Mouse (Mus musculus): Measurements from ENCODE around the gene Patj.
"Not testable (repeated sequence)": the region's sequence is repeated elsewhere in the genome, so short reads cannot be mapped to it uniquely, and the experiment has no call there.

Gene Patj

DNA sequence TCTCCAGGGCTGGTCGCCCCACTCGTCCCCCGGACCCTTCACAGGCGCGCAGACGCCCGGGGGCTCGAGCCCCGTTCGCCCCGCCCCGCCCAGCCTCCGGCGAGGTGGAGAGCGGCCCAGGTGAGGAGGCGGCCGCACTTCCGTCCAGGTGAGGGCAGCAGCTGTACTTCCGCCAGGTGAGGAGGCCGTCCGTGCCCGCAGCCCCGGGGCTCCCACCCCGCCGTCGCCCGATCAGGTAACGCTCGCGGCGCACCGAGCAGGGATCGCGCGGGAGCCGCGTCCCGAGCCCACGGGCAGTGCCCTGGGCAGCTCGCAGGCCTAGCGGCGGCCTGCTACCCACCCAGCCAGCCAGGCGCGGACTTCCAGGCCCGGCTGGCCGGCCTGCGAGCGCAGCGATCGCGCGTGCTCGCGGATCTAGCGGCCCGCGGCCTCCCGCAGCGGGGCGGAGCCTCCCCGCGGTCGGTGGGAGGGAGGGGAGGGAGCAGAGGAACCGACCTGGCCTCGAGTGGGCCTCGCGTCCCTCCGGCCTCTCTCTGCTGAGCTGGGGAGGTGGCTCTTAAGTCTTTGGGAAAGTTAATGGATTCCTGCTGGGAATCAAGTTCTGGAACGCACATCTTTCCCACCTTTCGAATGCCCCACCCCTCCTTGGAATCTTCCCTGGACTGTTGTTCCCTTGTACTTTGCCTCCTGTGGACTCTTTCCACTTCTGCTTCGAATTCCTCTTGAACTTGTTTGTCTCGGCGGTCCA, at the start of gene Patj:
Patj (plus strand) TSS at position 96 of the 748 bp plus-strand sequence.
- in situ Hi-C loops (cut with MboI; ENCODE audit: low pct_unique_long_range_greater_than_20kb in 1 of 2, low sequenced_read_pairs in 2 of 2, unreplicated experiment in 1 of 2), result no loop called here

DNA sequence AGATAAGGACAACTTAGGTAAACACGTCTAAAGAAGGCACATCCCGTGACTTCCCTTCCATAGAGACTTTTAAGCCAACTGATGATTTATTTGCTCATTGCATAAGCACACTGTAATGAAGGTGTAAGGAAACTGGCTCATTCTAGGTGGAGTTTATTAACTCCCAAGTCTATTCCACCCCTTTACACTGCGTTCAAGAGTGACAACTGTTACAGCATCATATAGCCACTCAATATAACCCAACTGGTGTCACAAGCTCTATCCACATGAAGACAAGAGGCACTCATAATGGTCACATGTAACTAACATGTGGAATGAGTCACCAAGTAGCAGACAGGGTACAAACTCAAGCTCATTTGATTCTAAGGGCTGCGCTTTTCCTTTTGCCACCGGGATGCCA, 47.0 kb upstream of the Patj start:
- in situ Hi-C loops (cut with MboI; ENCODE audit: low pct_unique_long_range_greater_than_20kb in 1 of 2, low sequenced_read_pairs in 2 of 2, unreplicated experiment in 1 of 2), result no loop called here

DNA sequence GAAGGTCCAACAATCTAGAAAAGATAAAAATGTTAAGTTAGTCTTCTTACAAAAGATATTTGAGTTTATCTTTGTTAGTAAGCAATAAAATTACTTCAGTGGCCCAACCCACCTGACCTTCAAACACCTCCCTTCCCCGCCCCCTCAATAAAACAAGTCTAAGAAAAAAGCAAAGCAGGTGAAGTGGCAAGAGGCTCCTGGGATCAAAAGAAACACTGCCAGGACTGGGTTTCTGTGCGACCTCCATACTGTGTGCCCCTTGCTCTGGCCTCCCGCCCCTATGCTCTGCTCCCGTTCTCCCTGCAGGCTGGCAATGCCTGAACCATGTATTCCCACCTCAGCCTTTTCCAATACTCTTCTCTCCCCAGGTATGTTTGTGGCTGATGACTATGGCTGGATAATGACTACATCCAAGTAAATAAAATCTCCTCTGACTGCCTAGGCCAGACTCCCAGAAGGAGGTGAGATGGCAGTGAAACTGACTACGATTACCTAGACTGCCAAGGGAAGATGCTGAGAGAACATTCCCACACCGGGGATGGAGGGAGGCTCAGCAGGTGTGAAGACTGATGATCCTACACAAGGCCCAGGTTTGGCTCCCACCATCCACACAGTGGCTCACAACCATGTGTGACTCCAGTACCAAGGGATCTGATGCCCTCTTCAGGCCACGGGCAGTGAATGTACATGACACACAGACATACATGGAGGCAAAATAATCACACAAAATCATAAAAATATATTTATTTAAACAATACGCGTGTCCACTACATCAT, 37.4 kb upstream of the Patj start:
- in situ Hi-C loops (cut with MboI; ENCODE audit: low pct_unique_long_range_greater_than_20kb in 1 of 2, low sequenced_read_pairs in 2 of 2, unreplicated experiment in 1 of 2), result no loop called here

DNA sequence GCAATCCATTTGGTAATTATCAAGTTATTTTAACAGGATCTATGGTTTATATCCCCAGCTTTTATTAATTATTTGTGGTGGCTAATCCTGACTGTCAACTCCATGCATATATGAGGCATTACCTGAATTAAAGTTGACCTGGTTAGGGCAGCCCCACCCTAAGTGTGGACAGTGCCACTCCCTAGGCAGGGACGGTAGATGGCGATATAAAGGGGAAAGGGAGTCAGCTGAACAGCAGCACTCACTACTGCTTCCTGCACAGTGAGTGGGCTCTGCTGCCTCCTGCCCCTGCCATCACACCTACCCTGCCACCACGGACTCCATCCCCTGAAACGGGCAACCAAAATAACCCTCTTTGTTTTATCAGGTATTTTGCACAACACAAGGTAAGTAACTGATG, 20.2 kb upstream of the Patj start:
- in situ Hi-C loops (cut with MboI; ENCODE audit: low pct_unique_long_range_greater_than_20kb in 1 of 2, low sequenced_read_pairs in 2 of 2, unreplicated experiment in 1 of 2), result no loop called here

DNA sequence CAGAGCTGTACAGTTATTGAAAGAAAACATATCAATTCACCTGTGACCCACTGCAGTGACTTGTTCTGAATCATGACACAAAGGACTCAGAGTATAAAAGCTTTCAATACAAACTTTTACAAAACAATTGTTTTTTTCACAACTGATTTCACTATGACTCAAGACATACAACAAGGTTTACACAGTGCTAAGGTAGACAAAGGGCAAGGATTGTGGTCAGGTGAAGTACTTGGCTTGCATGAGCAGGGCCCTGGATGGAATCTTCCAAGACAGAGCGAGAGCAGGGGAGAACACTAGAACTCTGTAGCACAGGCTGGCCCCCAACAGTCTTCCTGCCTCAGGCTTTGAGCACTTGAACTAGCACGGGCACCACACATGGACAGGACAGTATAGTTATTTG, 18.6 kb upstream of the Patj start:
- in situ Hi-C loops (cut with MboI; ENCODE audit: low pct_unique_long_range_greater_than_20kb in 1 of 2, low sequenced_read_pairs in 2 of 2, unreplicated experiment in 1 of 2), result no loop called here

DNA sequence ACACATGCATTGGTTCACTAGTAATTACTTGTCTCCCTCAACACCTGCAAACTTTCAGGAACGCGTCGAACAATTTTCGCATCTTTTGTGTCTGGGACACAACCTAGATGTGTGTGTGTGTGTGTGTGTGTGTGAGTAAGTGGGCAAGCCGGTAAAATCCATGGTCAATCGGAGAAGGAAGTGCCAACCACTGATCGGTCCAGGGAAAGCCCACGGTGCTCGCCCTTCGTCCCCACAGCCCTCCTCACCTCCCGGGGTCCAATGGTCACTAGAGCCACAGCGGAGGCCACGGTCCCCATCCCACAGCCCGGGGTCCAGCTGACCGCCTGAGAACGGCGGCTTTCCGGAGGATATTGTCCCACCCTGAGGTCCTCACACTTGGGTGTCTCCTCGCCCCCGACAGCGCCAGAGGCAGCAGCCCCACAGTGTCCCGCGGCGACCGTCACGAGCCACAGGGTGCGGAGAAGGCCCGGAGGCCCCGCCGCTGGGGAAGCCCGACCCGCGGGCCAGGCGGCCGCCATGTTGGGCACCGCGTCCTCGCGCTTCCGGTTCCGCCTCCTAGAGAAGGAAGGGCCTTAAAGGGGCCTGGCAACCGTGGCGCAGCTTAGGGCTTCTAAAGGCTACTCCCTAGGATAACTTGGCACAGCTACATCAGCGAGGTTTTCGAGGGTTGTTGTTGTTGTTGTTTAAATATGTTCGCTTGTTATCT, 12.7 kb upstream of the Patj start, which contains the start of gene Tm2d1:
Tm2d1 (minus strand) TSS at position 591 of the 709 bp plus-strand sequence.
- in situ Hi-C loops (cut with MboI; ENCODE audit: low pct_unique_long_range_greater_than_20kb in 1 of 2, low sequenced_read_pairs in 2 of 2, unreplicated experiment in 1 of 2), result no loop called here

DNA sequence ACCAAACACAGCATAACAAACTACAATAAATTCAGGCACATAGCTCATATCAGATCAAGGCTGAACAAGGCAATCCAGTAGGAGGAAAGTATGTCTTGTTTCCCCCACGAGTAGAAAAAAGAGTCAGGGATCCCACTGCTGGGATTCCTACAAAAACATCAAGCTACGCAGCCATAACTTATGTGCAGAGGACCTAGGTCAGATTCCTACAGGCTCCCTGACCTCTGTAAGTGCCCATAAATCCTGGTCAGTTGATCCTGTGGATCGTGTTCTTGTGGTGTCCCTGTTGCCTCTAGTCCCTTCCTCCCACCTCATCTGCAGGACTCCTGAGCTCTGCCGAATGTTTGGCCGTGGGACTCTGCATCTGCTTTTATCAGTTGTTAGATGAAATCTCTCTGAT, 10.5 kb upstream of the Patj start:
- in situ Hi-C loops (cut with MboI; ENCODE audit: low pct_unique_long_range_greater_than_20kb in 1 of 2, low sequenced_read_pairs in 2 of 2, unreplicated experiment in 1 of 2), result no loop called here

DNA sequence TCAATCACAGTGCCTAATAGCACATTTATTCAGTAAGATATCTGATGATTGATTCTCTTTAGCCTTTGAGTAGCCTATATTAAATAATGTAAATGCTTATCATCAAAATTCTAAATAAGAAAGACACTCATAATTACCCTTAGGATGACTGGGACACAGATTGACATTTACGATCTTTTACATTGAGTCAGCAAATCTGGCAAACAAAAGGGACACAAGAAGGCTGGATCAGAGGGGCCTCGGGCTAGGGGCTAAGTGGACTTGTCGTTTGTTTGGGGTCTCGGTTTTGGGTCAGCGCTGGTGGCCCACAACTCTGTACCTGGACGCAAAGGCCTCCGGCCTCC, 267 bp upstream of the Patj start:
- in situ Hi-C loops (cut with MboI; ENCODE audit: low pct_unique_long_range_greater_than_20kb in 1 of 2, low sequenced_read_pairs in 2 of 2, unreplicated experiment in 1 of 2), result no loop called here

DNA sequence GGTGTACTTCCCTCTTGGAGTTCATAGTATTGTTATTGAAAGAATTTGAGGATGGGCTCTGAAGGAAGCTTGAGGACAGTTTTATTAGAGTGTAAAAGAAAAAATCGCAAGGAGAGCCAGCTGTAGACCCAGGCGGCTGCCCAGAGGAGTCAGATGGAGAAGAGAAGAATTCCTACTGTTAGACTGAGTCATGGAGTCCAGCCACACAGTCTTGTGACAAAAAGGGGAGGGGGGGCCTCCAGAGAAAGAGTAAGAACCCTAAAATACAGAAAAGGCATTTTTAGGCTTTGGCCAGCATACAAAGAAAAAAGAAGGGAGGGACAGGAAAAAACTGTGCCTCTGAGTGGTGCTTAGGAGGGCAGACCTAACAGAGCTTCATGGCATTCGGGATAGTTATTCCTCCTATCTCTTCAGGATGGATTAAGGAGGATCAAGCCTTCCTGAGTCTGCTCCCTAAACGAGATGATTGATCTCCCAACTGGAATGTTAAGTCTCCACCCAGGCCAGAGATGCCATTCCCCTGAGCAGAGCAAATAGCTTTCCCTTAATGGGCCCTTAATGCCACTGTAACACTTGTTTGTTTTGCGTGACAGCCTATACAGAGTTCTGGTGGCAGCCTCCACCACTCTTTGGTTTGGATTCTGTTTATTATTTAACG, 5.5 kb downstream of the Patj start:
- in situ Hi-C loops (cut with MboI; ENCODE audit: low pct_unique_long_range_greater_than_20kb in 1 of 2, low sequenced_read_pairs in 2 of 2, unreplicated experiment in 1 of 2), result no loop called here

DNA sequence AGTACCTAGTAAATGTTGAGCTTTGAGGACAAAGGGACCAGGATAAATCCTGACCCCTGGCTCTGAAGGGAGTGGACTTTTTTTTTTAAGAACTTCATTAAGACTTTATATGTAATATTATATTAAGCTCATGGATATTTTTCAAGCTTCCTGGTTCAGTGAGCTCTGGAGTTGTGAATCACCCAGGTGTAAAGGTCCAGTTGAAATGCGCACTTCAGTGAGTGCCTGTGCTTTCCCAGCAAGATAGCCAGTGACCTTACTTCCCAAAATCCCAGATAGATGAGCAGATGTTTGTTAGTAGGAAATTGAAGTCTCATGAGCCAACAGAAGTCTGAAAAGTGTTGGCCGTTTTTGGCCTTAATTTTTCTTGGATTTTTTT, 6.0 kb downstream of the Patj start:
- in situ Hi-C loops (cut with MboI; ENCODE audit: low pct_unique_long_range_greater_than_20kb in 1 of 2, low sequenced_read_pairs in 2 of 2, unreplicated experiment in 1 of 2), result no loop called here

DNA sequence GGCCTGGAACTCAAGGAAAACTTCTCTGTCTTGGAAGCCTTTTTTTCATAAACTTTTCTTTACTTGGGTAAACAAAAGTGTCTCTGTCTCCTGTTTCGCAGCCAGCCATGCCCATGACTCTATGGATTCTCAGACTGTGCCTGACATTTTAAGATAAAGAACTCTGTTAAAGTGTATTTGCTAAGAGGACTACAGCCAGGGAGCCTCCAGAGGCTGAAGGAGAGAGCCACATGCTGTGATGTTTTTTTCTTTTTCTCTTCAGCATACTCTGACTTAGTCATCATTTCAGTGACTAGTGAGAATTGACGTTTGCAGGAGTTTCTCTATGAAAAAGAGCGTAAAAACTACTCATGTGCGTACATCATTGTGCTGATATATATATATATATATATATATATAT, 7.9 kb downstream of the Patj start:
- in situ Hi-C loops (cut with MboI; ENCODE audit: low pct_unique_long_range_greater_than_20kb in 1 of 2, low sequenced_read_pairs in 2 of 2, unreplicated experiment in 1 of 2), result no loop called here

DNA sequence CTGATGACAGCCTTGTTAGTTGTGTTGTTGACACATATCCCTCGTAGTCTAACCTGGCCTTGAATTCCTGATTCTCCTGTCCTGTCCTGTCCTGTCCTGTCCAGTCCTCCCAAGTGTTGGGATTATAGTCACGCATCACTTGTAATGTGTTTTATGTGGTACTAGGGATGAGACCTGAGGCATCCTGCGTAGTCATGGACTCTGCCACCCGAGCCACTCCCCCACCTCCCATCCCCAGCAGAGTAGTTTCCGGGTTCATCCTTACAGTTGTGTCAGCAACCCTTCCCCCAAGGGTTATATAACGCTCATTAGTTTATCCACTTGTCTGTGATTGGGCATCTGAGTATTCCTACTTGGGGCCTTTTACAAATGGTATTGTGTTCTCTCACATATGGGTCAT, 8.8 kb downstream of the Patj start:
- in situ Hi-C loops (cut with MboI; ENCODE audit: low pct_unique_long_range_greater_than_20kb in 1 of 2, low sequenced_read_pairs in 2 of 2, unreplicated experiment in 1 of 2), result no loop called here

DNA sequence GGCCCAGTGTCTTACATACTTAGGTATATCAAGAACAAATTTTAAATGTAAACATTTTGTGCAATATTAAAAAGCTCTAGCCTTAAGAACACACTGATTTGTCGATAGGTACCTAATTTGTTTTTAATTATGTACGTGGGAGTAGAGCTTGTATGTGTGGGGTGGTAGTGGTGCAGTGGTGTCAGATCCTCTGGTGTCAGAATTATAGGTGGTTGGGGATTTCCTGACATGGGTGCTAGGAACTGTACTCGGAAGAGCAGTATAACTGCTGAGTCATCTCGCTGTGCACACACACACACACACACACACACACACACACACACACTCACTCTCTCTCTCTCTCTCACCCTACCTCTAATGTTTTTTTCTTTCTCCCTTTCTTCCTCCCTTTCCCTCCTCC, 12.9 kb downstream of the Patj start:
- in situ Hi-C loops (cut with MboI; ENCODE audit: low pct_unique_long_range_greater_than_20kb in 1 of 2, low sequenced_read_pairs in 2 of 2, unreplicated experiment in 1 of 2), result no loop called here

DNA sequence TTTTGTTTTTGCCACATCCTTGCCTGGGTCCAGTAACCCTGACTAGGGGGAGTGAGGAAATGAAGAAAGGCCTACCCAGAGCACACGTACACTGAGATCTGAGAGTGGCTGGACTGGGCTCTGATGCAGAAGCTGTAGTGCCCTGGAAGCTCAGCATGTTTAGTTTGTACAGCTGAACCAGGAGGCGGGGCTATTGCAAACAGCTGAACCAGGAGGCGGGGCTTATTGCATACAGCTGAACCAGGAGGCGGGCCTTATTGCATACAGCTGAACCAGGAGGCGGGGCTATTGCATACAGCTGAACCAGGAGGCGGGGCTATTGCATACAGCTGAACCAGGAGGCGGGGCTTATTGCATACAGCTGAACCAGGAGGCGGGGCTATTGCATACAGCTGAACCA, 19.6 kb downstream of the Patj start:
- in situ Hi-C loops (cut with MboI; ENCODE audit: low pct_unique_long_range_greater_than_20kb in 1 of 2, low sequenced_read_pairs in 2 of 2, unreplicated experiment in 1 of 2), result not testable (repeated sequence)

DNA sequence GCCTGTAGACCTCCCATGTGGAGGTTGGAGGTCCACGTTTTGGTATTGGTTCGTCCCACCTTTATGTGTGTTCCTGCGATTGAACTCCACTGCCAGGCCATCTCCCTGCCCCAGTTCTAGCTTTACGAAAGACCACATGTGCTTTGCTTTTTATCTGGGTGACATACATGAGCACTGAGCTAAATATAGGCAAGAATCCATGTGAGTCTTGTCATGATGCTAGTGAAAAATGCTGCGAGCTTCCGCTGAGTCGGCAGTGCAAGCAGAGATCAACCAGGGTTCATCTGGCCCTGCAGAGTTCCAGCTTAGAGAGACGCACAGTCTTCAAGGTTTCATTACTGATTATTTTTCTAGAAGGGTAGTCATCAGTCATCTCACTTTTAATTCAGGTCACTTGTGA, 32.8 kb downstream of the Patj start:
- in situ Hi-C loops (cut with MboI; ENCODE audit: low pct_unique_long_range_greater_than_20kb in 1 of 2, low sequenced_read_pairs in 2 of 2, unreplicated experiment in 1 of 2), result no loop called here

DNA sequence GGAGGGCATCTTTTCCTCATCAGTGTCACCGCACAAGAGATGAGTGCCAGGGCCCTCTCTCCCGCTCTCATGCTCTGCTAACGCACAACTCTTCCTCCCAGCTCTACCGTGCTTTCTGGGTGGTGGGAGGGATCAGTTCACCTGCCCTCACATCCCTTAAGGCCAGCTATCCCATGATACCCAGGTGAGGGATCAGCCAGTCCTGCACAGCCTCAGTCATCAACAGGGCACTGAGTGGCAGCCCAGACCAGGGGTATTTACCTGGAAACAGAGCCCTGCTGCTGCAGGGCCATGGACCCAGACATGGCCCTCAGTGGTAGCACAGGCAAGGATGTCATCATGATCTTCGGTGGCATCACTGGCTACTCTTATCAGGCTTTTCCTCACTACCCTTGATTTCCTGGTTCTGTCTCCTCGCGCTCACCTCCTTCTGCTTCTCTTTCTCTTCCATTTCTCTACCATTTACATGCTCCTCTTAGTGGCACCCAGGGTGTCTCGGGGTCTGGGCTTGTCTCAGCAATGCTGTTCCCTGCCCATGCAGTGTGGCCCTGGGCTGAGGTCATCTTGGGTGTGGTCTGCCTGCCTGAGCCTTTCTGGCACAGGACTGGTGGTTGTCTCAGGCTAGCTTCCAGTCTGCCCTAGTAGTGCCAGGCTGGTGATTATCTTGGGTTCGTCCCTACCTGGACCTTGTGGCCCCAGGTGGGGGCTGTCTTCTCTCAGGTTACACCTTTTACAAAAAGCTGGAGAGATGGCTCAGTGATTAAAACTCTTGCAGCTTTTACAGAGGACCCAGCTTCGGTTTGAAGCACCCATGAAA, 40.3 kb downstream of the Patj start:
- in situ Hi-C loops (cut with MboI; ENCODE audit: low pct_unique_long_range_greater_than_20kb in 1 of 2, low sequenced_read_pairs in 2 of 2, unreplicated experiment in 1 of 2), result no loop called here

DNA sequence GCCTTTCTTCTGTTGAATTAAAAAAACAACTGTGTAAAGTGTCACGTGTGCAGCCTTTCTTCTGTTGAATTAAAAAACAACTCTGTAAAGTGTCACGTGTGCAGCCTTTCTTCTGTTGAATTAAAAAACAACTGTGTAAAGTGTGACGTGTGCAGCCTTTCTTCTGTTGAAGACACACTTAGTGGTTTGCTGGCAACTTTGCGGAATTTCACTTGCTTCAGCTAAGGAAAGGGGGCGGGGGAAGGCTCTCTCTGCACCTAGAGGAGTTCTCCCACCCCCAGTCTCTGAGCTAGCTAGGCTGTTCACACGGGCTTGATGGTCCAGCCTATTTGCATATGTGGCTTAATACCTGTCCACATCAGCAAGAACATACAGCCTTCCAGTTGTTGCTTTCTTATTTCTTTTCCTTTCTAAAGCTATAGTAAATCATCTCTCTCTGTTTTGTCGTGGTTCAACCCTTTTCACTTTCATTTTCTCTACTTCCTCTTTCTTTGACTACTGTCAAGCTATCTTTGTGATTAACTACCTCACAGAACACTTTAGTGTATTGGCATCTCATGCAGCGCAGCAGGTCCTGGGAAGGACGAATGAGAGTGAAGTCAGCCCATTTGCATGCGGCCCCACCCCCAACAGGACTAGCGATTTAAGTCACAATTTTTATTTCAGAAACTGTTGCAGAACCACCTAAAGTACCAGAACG, 41.2 kb downstream of the Patj start:
- in situ Hi-C loops (cut with MboI; ENCODE audit: low pct_unique_long_range_greater_than_20kb in 1 of 2, low sequenced_read_pairs in 2 of 2, unreplicated experiment in 1 of 2), result no loop called here
